Mouse (Mus musculus) ZHBTc4 (cell line): ENCODE results near the gene Npm3.

Experiments used
- DNase-seq: peaks from one replicate; pipeline ENCODE4 v3.0.0-alpha.2; 2011; ENCODE audit warnings: low read depth, low spot score

The Npm3 gene

GRCm38 (mm10) chr19:45753551-45753950, 4.2 kb upstream of the Npm3 start:
- DNase-seq = no peak

GRCm38 (mm10) chr19:45751881-45752280, 2.5 kb upstream of the Npm3 start:
- no peak for DNase-seq

GRCm38 (mm10) chr19:45748691-45749242, 624 bp downstream of the Npm3 start:
- DNase-seq = peak; percentile 42

GRCm38 (mm10) chr19:45748206-45748605, 1.2 kb downstream of the Npm3 start:
- peak; percentile 30 for DNase-seq

GRCm38 (mm10) chr19:45747028-45747867, 2.1 kb downstream of the Npm3 start:
- peak; percentile 93 for DNase-seq

GRCm38 (mm10) chr19:45746153-45747020, 3.0 kb downstream of the Npm3 start:
- DNase-seq = peak; percentile 90

GRCm38 (mm10) chr19:45745344-45746152, 3.8 kb downstream of the Npm3 start:
- DNase-seq = peak; percentile 25

GRCm38 (mm10) chr19:45743619-45744018, 5.8 kb downstream of the Npm3 start:
- DNase-seq = no peak

GRCm38 (mm10) chr19:45742984-45743575, 6.3 kb downstream of the Npm3 start:
- no peak for DNase-seq

- peak; percentile 34 for DNase-seq
These were observed 7.0 kb downstream of the Npm3 start, which contains the start of gene Fgf8 for GRCm38 (mm10) chr19:45742218-45742983. TSS of gene Fgf8 (minus strand) at chr19:45742915.

- DNase-seq = peak; percentile 55
These were observed 7.8 kb downstream of the Npm3 start for GRCm38 (mm10) chr19:45741431-45742217.

GRCm38 (mm10) chr19:45740817-45741216, 8.6 kb downstream of the Npm3 start:
- DNase-seq = no peak

- no peak for DNase-seq
These were observed 9.2 kb downstream of the Npm3 start for GRCm38 (mm10) chr19:45740233-45740632.

- DNase-seq = no peak
These were observed 10.9 kb downstream of the Npm3 start for GRCm38 (mm10) chr19:45738521-45738920.

- no peak for DNase-seq
These were observed 11.4 kb downstream of the Npm3 start for GRCm38 (mm10) chr19:45737846-45738484.

- no peak for DNase-seq
These were observed 12.1 kb downstream of the Npm3 start for GRCm38 (mm10) chr19:45737208-45737845.

- DNase-seq = peak; percentile 81
These were observed 12.6 kb downstream of the Npm3 start for GRCm38 (mm10) chr19:45736855-45737207.

GRCm38 (mm10) chr19:45736241-45736640, 13.2 kb downstream of the Npm3 start:
- DNase-seq = no peak
